Mouse (Mus musculus) liver, postnatal 0 days (tissue): ENCODE data around the gene Bhlhe40.

Source experiments
- CTCF ChIP-seq: sonication (generic); IDR thresholded peaks from 2 replicates; pipeline ENCODE4 v1.5.1; 2016; ENCODE audit warnings: antibody characterized with exemption, low read depth
- EP300 ChIP-seq: IDR thresholded peaks from 2 replicates; pipeline ENCODE4 v1.6.1; 2016; ENCODE audit warnings: antibody characterized with exemption, low read depth, mild to moderate bottlenecking

- no peak for TF ChIP-seq CTCF
- no peak for TF ChIP-seq EP300
Observed at GRCm38 (mm10) chr6:108694965-108695724, 34.7 kb downstream of the Bhlhe40 start.
